Mouse (Mus musculus): ENCODE measurements at regions not wholly inside any gene's neighbourhood (a gene's known extent, or its start where the extent isn't known, plus 50 kb on each side); places are given as distances from the start of the nearest gene placed in this dataset.

GRCm38 (mm10) chr10:65614204-65614603, 1481.7 kb upstream of the Jmjd1c start:
- peak in 1 of 2 experiments; percentile 3 for DNase-seq (ENCODE audit: low spot score in 2 of 2)
